Mouse (Mus musculus): Measurements from ENCODE around the gene Ksr2. TPM values are rescaled to one million over a fixed set of nuclear protein-coding genes. Genes with fewer than 3 reads are reported as not detected.
"Not testable (repeated sequence)": the region's sequence is repeated elsewhere in the genome, so short reads cannot be mapped to it uniquely, and the experiment has no call there.

Ksr2 gene
- polyA plus RNA-seq, 2 experiments from 2014 or later: 0.79 to 0.99 TPM

- ATAC-seq: no peak
Observed at GRCm38 (mm10) chr5:117541654-117542053, 127.9 kb downstream of the Ksr2 start.

- ATAC-seq: no peak
Observed at GRCm38 (mm10) chr5:117546694-117547268, 133.0 kb downstream of the Ksr2 start.

- ATAC-seq: no peak
Observed at GRCm38 (mm10) chr5:117550992-117551391, 137.2 kb downstream of the Ksr2 start.

- ATAC-seq: no peak
Observed at GRCm38 (mm10) chr5:117552096-117552495, 138.3 kb downstream of the Ksr2 start.

GRCm38 (mm10) chr5:117554505-117554904 lies 140.7 kb downstream of the Ksr2 start:
- ATAC-seq: no peak

- no peak for ATAC-seq
Observed at GRCm38 (mm10) chr5:117556570-117556969, 142.8 kb downstream of the Ksr2 start.

GRCm38 (mm10) chr5:117561080-117561479 lies 147.3 kb downstream of the Ksr2 start:
- no peak for ATAC-seq

- no peak for ATAC-seq
Observed at GRCm38 (mm10) chr5:117566051-117566665, 152.4 kb downstream of the Ksr2 start.

GRCm38 (mm10) chr5:117569190-117569795 lies 155.5 kb downstream of the Ksr2 start:
- no peak for ATAC-seq

GRCm38 (mm10) chr5:117572428-117572827 lies 158.6 kb downstream of the Ksr2 start:
- ATAC-seq: no peak

- no peak for ATAC-seq
Observed at GRCm38 (mm10) chr5:117574894-117575293, 161.1 kb downstream of the Ksr2 start.

GRCm38 (mm10) chr5:117577598-117577997 lies 163.8 kb downstream of the Ksr2 start:
- no peak for ATAC-seq

- no peak for ATAC-seq
Observed at GRCm38 (mm10) chr5:117581711-117582110, 167.9 kb downstream of the Ksr2 start.

- no peak for ATAC-seq
Observed at GRCm38 (mm10) chr5:117584428-117584827, 170.6 kb downstream of the Ksr2 start.

GRCm38 (mm10) chr5:117589266-117589665 lies 175.5 kb downstream of the Ksr2 start:
- ATAC-seq: no peak

GRCm38 (mm10) chr5:117593273-117593672 lies 179.5 kb downstream of the Ksr2 start:
- no peak for ATAC-seq

GRCm38 (mm10) chr5:117596803-117597202 lies 183.0 kb downstream of the Ksr2 start:
- ATAC-seq: no peak

GRCm38 (mm10) chr5:117602026-117602425 lies 188.2 kb downstream of the Ksr2 start:
- no peak for ATAC-seq

GRCm38 (mm10) chr5:117607761-117608309 lies 194.0 kb downstream of the Ksr2 start:
- no peak for ATAC-seq

- ATAC-seq: no peak
Observed at GRCm38 (mm10) chr5:117614331-117615024, 200.7 kb downstream of the Ksr2 start.

GRCm38 (mm10) chr5:117620292-117620691 lies 206.5 kb downstream of the Ksr2 start:
- no peak for ATAC-seq

- ATAC-seq: no peak
Observed at GRCm38 (mm10) chr5:117622221-117622620, 208.4 kb downstream of the Ksr2 start.

GRCm38 (mm10) chr5:117623206-117623605 lies 209.4 kb downstream of the Ksr2 start:
- ATAC-seq: not testable (repeated sequence)

Data from CD4-positive, CD25-positive, alpha-beta regulatory T cell, adult 4 months (primary cell).